Mouse (Mus musculus): ENCODE data around the gene Ghrh. TPM values are rescaled to one million over a fixed set of nuclear protein-coding genes. Genes with fewer than 3 reads are reported as not detected.

Gene Ghrh
- not detected in 2 replicates for total RNA-seq (2012; rRNA removed)
- polyA plus RNA-seq (2012; ENCODE audit: insufficient read depth in 1 of 2, insufficient read length in 2 of 2, low read depth in 1 of 2, low replicate concordance in 2 of 2, missing spikeins in 1 of 2), result not detected

DNA sequence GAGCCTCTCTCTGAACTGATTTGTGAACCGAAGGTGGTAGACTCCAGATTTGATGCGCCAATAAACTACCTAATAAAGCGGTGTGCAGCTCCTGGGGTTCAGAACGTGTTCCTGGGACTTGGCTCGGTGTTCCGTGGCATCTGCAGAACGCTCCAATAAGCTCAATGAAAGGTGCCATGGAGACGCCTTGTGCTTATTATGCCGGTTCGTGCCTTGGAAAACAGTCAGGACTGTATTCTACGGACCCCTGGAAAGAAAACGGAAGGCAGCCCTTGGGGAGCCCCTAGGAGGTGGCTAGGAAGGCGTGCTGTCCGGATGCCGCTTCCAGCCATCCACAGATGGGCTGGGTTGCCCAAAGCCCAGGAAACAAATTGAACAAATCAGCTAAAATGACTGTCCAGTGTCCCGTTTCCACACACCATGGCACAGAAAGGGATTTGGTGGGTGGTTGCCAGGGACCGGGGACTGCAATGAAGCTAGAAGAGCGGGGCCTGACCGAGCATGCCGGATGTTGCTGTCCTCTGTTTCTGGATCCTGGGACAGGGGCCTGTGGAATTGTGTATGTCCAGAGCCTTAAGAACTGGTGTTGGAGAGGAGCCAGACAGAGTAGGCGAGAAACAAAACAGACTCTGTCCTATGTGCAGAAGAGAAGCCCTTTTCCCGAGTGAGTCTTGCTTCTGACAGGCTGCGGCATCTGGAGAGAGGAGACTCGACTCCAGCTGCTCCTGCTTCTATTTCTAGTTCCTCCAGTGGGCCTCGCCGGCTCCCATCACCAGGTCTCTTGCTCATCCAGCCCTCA, at the start of gene Ghrh:
Gene Ghrh (minus strand): TSS at position 146 of the 799 bp plus-strand sequence.
- H3K9me3 ChIP-seq (replicated peaks; ENCODE audit: insufficient read depth, low read length), result no peaks in the 10 kb centered on the region
- H3K27me3 ChIP-seq (ENCODE audit: control insufficient read depth in 1 of 2, insufficient read depth in 2 of 2, low read length in 2 of 2), result peaks cover 6 to 22% of the 10 kb centered on the region in 2 experiments
- no peak within 1 kb of the TSS for H3K27ac ChIP-seq (ENCODE audit: control insufficient read depth, low read depth, low read length)
- DNase-seq (ENCODE audit: low read depth, low spot score), result no peak
- H3K4me3 ChIP-seq (ENCODE audit: control insufficient read depth in 1 of 2, insufficient read depth in 1 of 2, low read depth in 2 of 2, low read length in 2 of 2), result no peak within 1 kb of the TSS
- no peaks in the 10 kb centered on the region for H3K36me3 ChIP-seq (ENCODE audit: control insufficient read depth in 1 of 2, insufficient read depth in 2 of 2, low read length in 2 of 2)
- H3K4me1 ChIP-seq (ENCODE audit: control insufficient read depth in 1 of 2, insufficient read depth in 2 of 2, low read length in 2 of 2), result no peaks in the 10 kb centered on the region
- H3K79me2 ChIP-seq (ENCODE audit: control insufficient read depth, insufficient read depth, low read length, poor library complexity), result no peaks in the 10 kb centered on the region
- TF ChIP-seq MAFK (IDR thresholded peaks at IDR 0.05; ENCODE audit: borderline replicate concordance, low read depth, low read length), result no peak
- no peak for TF ChIP-seq ETS1 (IDR thresholded peaks at IDR 0.05; ENCODE audit: low read depth, low read length)
- TF ChIP-seq GATA1 (IDR thresholded peaks at IDR 0.05; ENCODE audit: low read depth, low read length), result no peak
- TF ChIP-seq TBP (IDR thresholded peaks at IDR 0.05; ENCODE audit: low read depth, low read length), result no peak
- TF ChIP-seq ZC3H11A (IDR thresholded peaks at IDR 0.05; ENCODE audit: low read depth, low read length), result no peak
- TF ChIP-seq RAD21 (IDR thresholded peaks at IDR 0.05; ENCODE audit: low read depth, low read length), result no peak
- TF ChIP-seq TAL1 (IDR thresholded peaks at IDR 0.05; ENCODE audit: low read length), result no peak
- no peak for TF ChIP-seq MEF2A (IDR thresholded peaks at IDR 0.05; ENCODE audit: extremely low read depth, insufficient replicate concordance, low read depth, low read length, poor library complexity, severe bottlenecking)
- TF ChIP-seq USF2 (IDR thresholded peaks at IDR 0.05; ENCODE audit: borderline replicate concordance in 1 of 2, insufficient read depth in 1 of 2, low read depth in 1 of 2, low read length in 2 of 2), result no peak
- TF ChIP-seq NRF1 (IDR thresholded peaks at IDR 0.05; ENCODE audit: insufficient read depth, low read depth, low read length, poor library complexity, severe bottlenecking), result no peak
- H3K9ac ChIP-seq (ENCODE audit: control insufficient read depth, low read depth, low read length, poor library complexity, severe bottlenecking), result no peak within 1 kb of the TSS

DNA sequence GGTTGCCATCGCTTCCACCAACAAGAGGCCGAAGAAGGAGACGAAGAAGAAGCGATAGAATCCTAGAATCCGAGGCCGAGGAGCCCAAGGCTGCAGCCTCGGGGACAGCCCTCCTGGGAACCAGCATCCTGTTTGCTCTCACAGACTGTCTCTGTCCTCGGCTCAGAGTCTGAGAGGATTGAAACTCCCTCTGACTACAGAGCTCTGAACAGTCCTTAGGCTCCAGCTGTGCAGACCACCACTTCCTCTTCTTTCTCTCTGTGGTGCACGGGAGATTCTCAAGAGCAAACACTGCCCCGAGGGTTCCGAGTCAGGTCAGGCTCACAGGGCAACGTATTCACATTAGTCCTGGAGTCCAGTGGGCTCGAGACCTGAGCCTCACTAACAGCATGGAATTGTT, 48.7 kb upstream of the Ghrh start:
- TF ChIP-seq ZNF384 (IDR thresholded peaks at IDR 0.05; ENCODE audit: low read depth, low read length), result no peak
- no peak for TF ChIP-seq BHLHE40 (IDR thresholded peaks at IDR 0.05; ENCODE audit: borderline replicate concordance, low read depth, low read length)
- no peak for TF ChIP-seq NRF1 (IDR thresholded peaks at IDR 0.05; ENCODE audit: insufficient read depth, low read depth, low read length, poor library complexity, severe bottlenecking)
- no peak for TF ChIP-seq RCOR1 (IDR thresholded peaks at IDR 0.05; ENCODE audit: low read depth, low read length)
- no peak for TF ChIP-seq ZC3H11A (IDR thresholded peaks at IDR 0.05; ENCODE audit: low read depth, low read length)
- TF ChIP-seq USF1 (IDR thresholded peaks at IDR 0.05; ENCODE audit: low read depth, low read length), result no peak
- Histone ChIP-seq H3K4me1 (ENCODE audit: control insufficient read depth in 1 of 2, insufficient read depth in 2 of 2, low read length in 2 of 2) (no peaks in the 10 kb centered on the region), H3K36me3 (ENCODE audit: control insufficient read depth in 1 of 2, insufficient read depth in 2 of 2, low read length in 2 of 2) (peaks cover 0 to 2% of the 10 kb centered on the region in 2 experiments; a peak in 2 of 4 replicates), H3K9me3 (replicated peaks; ENCODE audit: insufficient read depth, low read length) (no peaks in the 10 kb centered on the region), H3K27me3 (ENCODE audit: control insufficient read depth in 1 of 2, insufficient read depth in 2 of 2, low read length in 2 of 2) (no peaks in the 10 kb centered on the region), H3K79me2 (ENCODE audit: control insufficient read depth, insufficient read depth, low read length, poor library complexity) (no peaks in the 10 kb centered on the region), H3K9ac (ENCODE audit: control insufficient read depth, low read depth, low read length, poor library complexity, severe bottlenecking) (no peak overlapping the region), H3K4me3 (ENCODE audit: control insufficient read depth in 1 of 2, insufficient read depth in 1 of 2, low read depth in 2 of 2, low read length in 2 of 2) (no peak overlapping the region), H3K27ac (ENCODE audit: control insufficient read depth, low read depth, low read length) (no peak overlapping the region)
- DNase-seq (ENCODE audit: low read depth, low spot score), result no peak
